Mouse (Mus musculus): ENCODE measurements around the gene Shc3. TPM values are rescaled to one million over a fixed set of nuclear protein-coding genes. Genes with fewer than 3 reads are reported as not detected.
A peak's percentile ranks its signal among the peaks of the same experiment; 100 is the strongest.

Shc3 gene
- polyA plus RNA-seq, 1 experiment from 2014 or later, result 4.4 TPM

- 5% methylated on average over 8 of the region's 8 CpGs for WGBS
- no peak overlapping the region for H3K9ac ChIP-seq (ENCODE audit: low read depth, low read length)
Measured at GRCm38 (mm10) chr13:51580263-51581044, 11.2 kb upstream of the Shc3 start.

GRCm38 (mm10) chr13:51573849-51574248, 4.6 kb upstream of the Shc3 start:
- 14% methylated on average over 11 of the region's 11 CpGs for WGBS
- Histone ChIP-seq H3K9ac (ENCODE audit: low read depth, low read length) (0 out of 2 replicates have a peak overlapping the region, but pooled peaks have one; percentile 4), H3K4me2 (ENCODE audit: low read length) (peak overlapping the region; percentile 42), H3K9me3 (ENCODE audit: control insufficient read depth, low read length) (no peaks in the 10 kb centered on the region), H3K36me3 (ENCODE audit: control insufficient read depth, insufficient read depth, low read length) (no peaks in the 10 kb centered on the region), H3K27ac (ENCODE audit: low read depth, low read length) (no peak overlapping the region), H3K4me1 (ENCODE audit: control insufficient read depth, insufficient read depth, low read depth, low read length) (peaks cover 6% of the 10 kb centered on the region), H3K4me3 (ENCODE audit: low read length) (no peak overlapping the region; the same call in 1 of the 2 replicates), H3K27me3 (replicated peaks; ENCODE audit: control insufficient read depth, insufficient read depth, low read length) (no peaks in the 10 kb centered on the region)
- peak; percentile 70 for ATAC-seq

More at GRCm38 (mm10) chr13:51580263-51581044, 11.2 kb upstream of the Shc3 start:
- no peaks in the 10 kb centered on the region for H3K9me3 ChIP-seq (ENCODE audit: control insufficient read depth, low read length)
- H3K4me3 ChIP-seq (ENCODE audit: low read length), result no peak overlapping the region
- ATAC-seq, result peak; percentile 96
- H3K27me3 ChIP-seq (replicated peaks; ENCODE audit: control insufficient read depth, insufficient read depth, low read length), result no peaks in the 10 kb centered on the region
- H3K4me2 ChIP-seq (ENCODE audit: low read length), result peak overlapping the region; percentile 37
- H3K4me1 ChIP-seq (ENCODE audit: control insufficient read depth, insufficient read depth, low read depth, low read length), result peaks cover 15% of the 10 kb centered on the region
- H3K36me3 ChIP-seq (ENCODE audit: control insufficient read depth, insufficient read depth, low read length), result no peaks in the 10 kb centered on the region
- H3K27ac ChIP-seq (ENCODE audit: low read depth, low read length), result peak overlapping the region; percentile 58

GRCm38 (mm10) chr13:51570111-51570510, 892 bp upstream of the Shc3 start:
- Histone ChIP-seq H3K27ac (ENCODE audit: low read depth, low read length) (peak overlapping the region; percentile 78), H3K4me1 (ENCODE audit: control insufficient read depth, insufficient read depth, low read depth, low read length) (peaks cover 31% of the 10 kb centered on the region), H3K4me2 (ENCODE audit: low read length) (peak overlapping the region; percentile 93), H3K27me3 (replicated peaks; ENCODE audit: control insufficient read depth, insufficient read depth, low read length) (peaks cover 5% of the 10 kb centered on the region; the same call in 1 of the 2 replicates), H3K9me3 (ENCODE audit: control insufficient read depth, low read length) (no peaks in the 10 kb centered on the region), H3K9ac (ENCODE audit: low read depth, low read length) (peak overlapping the region; percentile 57; the same call in 1 of the 2 replicates), H3K4me3 (ENCODE audit: low read length) (peak overlapping the region; percentile 69), H3K36me3 (ENCODE audit: control insufficient read depth, insufficient read depth, low read length) (no peaks in the 10 kb centered on the region)
- ATAC-seq, result no peak
- 3% methylated on average over 9 of the region's 9 CpGs for WGBS

DNA sequence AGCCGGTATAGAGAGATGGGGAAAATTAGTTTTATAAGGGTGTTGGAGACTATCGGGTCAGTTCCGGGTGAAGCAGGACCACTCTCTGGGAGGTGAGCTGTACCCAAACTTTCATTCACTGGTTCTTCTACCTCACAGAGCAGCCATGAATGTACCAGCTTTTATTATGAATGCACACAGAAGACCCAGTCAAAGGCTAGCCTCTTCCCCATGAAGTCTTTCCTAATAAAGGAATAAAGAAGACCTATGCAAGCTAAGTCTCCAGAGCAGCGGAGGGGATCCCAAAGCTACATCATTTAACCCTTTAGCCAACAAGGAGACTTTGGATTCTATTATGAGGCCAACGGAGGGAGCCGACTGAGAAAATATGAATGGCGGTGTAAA, 458 bp upstream of the Shc3 start:
- ATAC-seq, result peak; percentile 70
- peaks cover 31% of the 10 kb centered on the region for H3K4me1 ChIP-seq (ENCODE audit: control insufficient read depth, insufficient read depth, low read depth, low read length)
- H3K36me3 ChIP-seq (ENCODE audit: control insufficient read depth, insufficient read depth, low read length), result no peaks in the 10 kb centered on the region
- peak overlapping the region; percentile 93 for H3K4me2 ChIP-seq (ENCODE audit: low read length)
- peak overlapping the region; percentile 69 for H3K4me3 ChIP-seq (ENCODE audit: low read length)
- H3K27me3 ChIP-seq (replicated peaks; ENCODE audit: control insufficient read depth, insufficient read depth, low read length), result peaks cover 5% of the 10 kb centered on the region; the same call in 1 of the 2 replicates
- under 1% methylated on average over 7 of the region's 7 CpGs for WGBS
- peak overlapping the region; percentile 57; the same call in 1 of the 2 replicates for H3K9ac ChIP-seq (ENCODE audit: low read depth, low read length)
- H3K27ac ChIP-seq (ENCODE audit: low read depth, low read length), result peak overlapping the region; percentile 78
- no peaks in the 10 kb centered on the region for H3K9me3 ChIP-seq (ENCODE audit: control insufficient read depth, low read length)

- Histone ChIP-seq H3K9ac (ENCODE audit: low read depth, low read length) (peak overlapping the region; percentile 56), H3K4me1 (ENCODE audit: control insufficient read depth, insufficient read depth, low read depth, low read length) (peaks cover 31% of the 10 kb centered on the region), H3K9me3 (ENCODE audit: control insufficient read depth, low read length) (no peaks in the 10 kb centered on the region), H3K4me2 (ENCODE audit: low read length) (peak overlapping the region; percentile 93), H3K36me3 (ENCODE audit: control insufficient read depth, insufficient read depth, low read length) (no peaks in the 10 kb centered on the region), H3K27ac (ENCODE audit: low read depth, low read length) (peak overlapping the region; percentile 82), H3K4me3 (ENCODE audit: low read length) (peak overlapping the region; percentile 69), H3K27me3 (replicated peaks; ENCODE audit: control insufficient read depth, insufficient read depth, low read length) (peaks cover 5% of the 10 kb centered on the region; the same call in 1 of the 2 replicates)
- peak; percentile 10 for ATAC-seq
- 0% methylated on average over 13 of the region's 13 CpGs for WGBS
Measured at GRCm38 (mm10) chr13:51568501-51568901, 718 bp downstream of the Shc3 start.

GRCm38 (mm10) chr13:51567411-51567851, 1.8 kb downstream of the Shc3 start:
- ATAC-seq, result no peak
- Histone ChIP-seq H3K27me3 (replicated peaks; ENCODE audit: control insufficient read depth, insufficient read depth, low read length) (peaks cover 5% of the 10 kb centered on the region; the same call in 1 of the 2 replicates), H3K27ac (ENCODE audit: low read depth, low read length) (peak overlapping the region; percentile 82), H3K36me3 (ENCODE audit: control insufficient read depth, insufficient read depth, low read length) (no peaks in the 10 kb centered on the region), H3K4me2 (ENCODE audit: low read length) (peak overlapping the region; percentile 93), H3K4me3 (ENCODE audit: low read length) (peak overlapping the region; percentile 69), H3K4me1 (ENCODE audit: control insufficient read depth, insufficient read depth, low read depth, low read length) (peaks cover 31% of the 10 kb centered on the region), H3K9ac (ENCODE audit: low read depth, low read length) (peak overlapping the region; percentile 70), H3K9me3 (ENCODE audit: control insufficient read depth, low read length) (no peaks in the 10 kb centered on the region)
- under 1% methylated on average over 38 of the region's 38 CpGs for WGBS

DNA sequence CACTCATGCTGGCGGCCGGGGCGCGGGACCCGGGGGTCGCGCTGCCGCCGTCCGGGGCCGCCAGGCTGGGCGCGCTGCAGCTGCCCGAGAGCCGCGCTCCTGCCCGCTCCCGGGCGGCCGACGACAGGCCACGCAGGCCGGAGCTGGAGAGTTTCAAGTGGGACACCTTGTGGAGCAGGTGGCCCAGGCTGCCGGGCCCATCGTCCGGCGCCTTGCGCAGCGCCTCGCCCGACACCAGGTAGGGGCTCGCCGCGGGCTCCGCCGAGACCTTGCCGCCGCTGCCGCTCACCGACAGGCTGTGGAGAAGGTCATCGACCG, 2.2 kb downstream of the Shc3 start:
- peak overlapping the region; percentile 70 for H3K9ac ChIP-seq (ENCODE audit: low read depth, low read length)
- WGBS, result under 1% methylated on average over 34 of the region's 42 CpGs
- no peak for ATAC-seq
- peak overlapping the region; percentile 69 for H3K4me3 ChIP-seq (ENCODE audit: low read length)
- peaks cover 31% of the 10 kb centered on the region for H3K4me1 ChIP-seq (ENCODE audit: control insufficient read depth, insufficient read depth, low read depth, low read length)
- H3K27me3 ChIP-seq (replicated peaks; ENCODE audit: control insufficient read depth, insufficient read depth, low read length), result peaks cover 5% of the 10 kb centered on the region; the same call in 1 of the 2 replicates
- peak overlapping the region; percentile 93 for H3K4me2 ChIP-seq (ENCODE audit: low read length)
- no peaks in the 10 kb centered on the region for H3K9me3 ChIP-seq (ENCODE audit: control insufficient read depth, low read length)
- H3K27ac ChIP-seq (ENCODE audit: low read depth, low read length), result peak overlapping the region; percentile 82; the same call in 1 of the 2 replicates
- H3K36me3 ChIP-seq (ENCODE audit: control insufficient read depth, insufficient read depth, low read length), result no peaks in the 10 kb centered on the region

GRCm38 (mm10) chr13:51566371-51567077, 2.7 kb downstream of the Shc3 start:
- ATAC-seq, result no peak
- peaks cover 5% of the 10 kb centered on the region; the same call in 1 of the 2 replicates for H3K27me3 ChIP-seq (replicated peaks; ENCODE audit: control insufficient read depth, insufficient read depth, low read length)
- H3K4me3 ChIP-seq (ENCODE audit: low read length), result peak overlapping the region; percentile 69
- peak overlapping the region; percentile 82; the same call in 1 of the 2 replicates for H3K27ac ChIP-seq (ENCODE audit: low read depth, low read length)
- 6% methylated on average over 18 of the region's 22 CpGs for WGBS
- peak overlapping the region; percentile 70 for H3K9ac ChIP-seq (ENCODE audit: low read depth, low read length)
- H3K9me3 ChIP-seq (ENCODE audit: control insufficient read depth, low read length), result no peaks in the 10 kb centered on the region
- H3K36me3 ChIP-seq (ENCODE audit: control insufficient read depth, insufficient read depth, low read length), result no peaks in the 10 kb centered on the region
- H3K4me2 ChIP-seq (ENCODE audit: low read length), result peak overlapping the region; percentile 93
- peaks cover 31% of the 10 kb centered on the region for H3K4me1 ChIP-seq (ENCODE audit: control insufficient read depth, insufficient read depth, low read depth, low read length)

GRCm38 (mm10) chr13:51564741-51565140, 4.5 kb downstream of the Shc3 start:
- H3K4me1 ChIP-seq (ENCODE audit: control insufficient read depth, insufficient read depth, low read depth, low read length), result peaks cover 25% of the 10 kb centered on the region
- 71% methylated on average over 6 of the region's 6 CpGs for WGBS
- H3K4me3 ChIP-seq (ENCODE audit: low read length), result peak overlapping the region; percentile 69; the same call in 1 of the 2 replicates
- no peak overlapping the region for H3K9ac ChIP-seq (ENCODE audit: low read depth, low read length)
- no peak overlapping the region for H3K27ac ChIP-seq (ENCODE audit: low read depth, low read length)
- no peaks in the 10 kb centered on the region for H3K9me3 ChIP-seq (ENCODE audit: control insufficient read depth, low read length)
- peaks cover 5% of the 10 kb centered on the region; the same call in 1 of the 2 replicates for H3K27me3 ChIP-seq (replicated peaks; ENCODE audit: control insufficient read depth, insufficient read depth, low read length)
- H3K36me3 ChIP-seq (ENCODE audit: control insufficient read depth, insufficient read depth, low read length), result no peaks in the 10 kb centered on the region
- no peak for ATAC-seq
- H3K4me2 ChIP-seq (ENCODE audit: low read length), result peak overlapping the region; percentile 93

Measured in hindbrain, embryonic 16.5 days (tissue).